Mouse (Mus musculus): ENCODE results near the gene Sdccag8. TPM values are rescaled to one million over a fixed set of nuclear protein-coding genes. Genes with fewer than 3 reads are reported as not detected.

Gene Sdccag8
- polyA plus RNA-seq, 1 experiment from 2014 or later = 29.4 TPM

DNA sequence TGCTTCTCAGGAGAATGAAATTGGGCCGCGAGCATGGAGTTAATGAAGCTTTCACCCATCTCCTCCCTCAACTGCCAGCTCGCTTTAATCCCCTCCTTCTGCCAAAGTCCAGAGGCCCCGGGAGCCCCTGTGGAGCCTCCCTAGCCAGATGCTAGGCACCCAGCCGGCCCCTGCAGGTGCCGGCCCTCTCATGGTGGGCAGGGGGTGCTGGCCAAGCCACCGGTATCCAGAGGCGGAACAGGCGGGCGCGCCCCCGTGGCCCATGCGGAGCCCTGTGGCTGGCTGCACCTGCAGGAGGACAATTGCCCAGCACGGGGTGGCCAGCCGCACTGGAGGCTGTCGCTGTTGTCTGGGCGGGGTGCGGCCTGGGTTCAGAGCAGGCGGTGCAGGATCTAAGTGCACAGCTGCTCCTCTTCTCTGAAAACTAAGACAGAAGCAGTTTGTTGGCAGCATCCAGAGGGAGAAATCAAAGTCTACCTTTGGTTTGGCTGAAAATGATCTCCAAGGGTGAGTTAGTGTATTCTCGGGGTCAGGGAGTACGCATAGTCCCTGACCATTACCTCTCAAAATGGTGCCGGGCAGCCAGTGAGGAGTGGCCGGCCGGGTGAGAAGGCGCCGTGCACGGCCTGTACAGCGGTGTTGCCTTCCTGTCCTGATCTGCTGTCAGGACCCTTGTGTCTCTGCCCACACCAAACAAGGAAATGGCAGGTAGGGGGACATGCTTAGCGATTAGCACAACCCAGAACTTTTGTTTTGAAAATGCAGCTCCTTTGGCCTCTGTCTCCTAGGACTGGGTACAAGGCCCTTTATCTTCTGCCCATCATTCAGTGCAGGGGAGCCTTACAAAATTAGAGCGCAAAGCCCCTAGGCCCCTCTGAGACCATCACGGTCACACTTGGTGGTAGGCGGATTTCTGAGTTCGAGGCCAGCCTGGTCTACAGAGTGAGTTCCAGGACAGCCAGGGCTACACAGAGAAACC is 183.5 kb downstream of the Sdccag8 start:
- no peaks in the 10 kb centered on the region for H3K9me3 ChIP-seq (ENCODE audit: control insufficient read depth, low read length)
- WGBS = 13% methylated on average over 33 of the region's 33 CpGs
- peaks cover 65% of the 10 kb centered on the region for H3K4me1 ChIP-seq (ENCODE audit: control insufficient read depth, insufficient read depth, low read length)
- no peaks in the 10 kb centered on the region for H3K36me3 ChIP-seq (ENCODE audit: control insufficient read depth, insufficient read depth, low read length)
- peak overlapping the region; percentile 27 for H3K4me3 ChIP-seq (ENCODE audit: low read depth, low read length)
- peak; percentile 95 for DNase-seq (ENCODE audit: low spot score, missing footprints)
- no peaks in the 10 kb centered on the region for H3K27me3 ChIP-seq (ENCODE audit: control insufficient read depth, insufficient read depth, low read length)
- H3K9ac ChIP-seq (ENCODE audit: low read length) = peak overlapping the region; percentile 75
- peak overlapping the region; percentile 95 for H3K27ac ChIP-seq (ENCODE audit: low read depth, low read length)
- peak overlapping the region; percentile 46 for H3K4me2 ChIP-seq
- ATAC-seq (ENCODE audit: low FRiP score) = peak; percentile 67

DNA sequence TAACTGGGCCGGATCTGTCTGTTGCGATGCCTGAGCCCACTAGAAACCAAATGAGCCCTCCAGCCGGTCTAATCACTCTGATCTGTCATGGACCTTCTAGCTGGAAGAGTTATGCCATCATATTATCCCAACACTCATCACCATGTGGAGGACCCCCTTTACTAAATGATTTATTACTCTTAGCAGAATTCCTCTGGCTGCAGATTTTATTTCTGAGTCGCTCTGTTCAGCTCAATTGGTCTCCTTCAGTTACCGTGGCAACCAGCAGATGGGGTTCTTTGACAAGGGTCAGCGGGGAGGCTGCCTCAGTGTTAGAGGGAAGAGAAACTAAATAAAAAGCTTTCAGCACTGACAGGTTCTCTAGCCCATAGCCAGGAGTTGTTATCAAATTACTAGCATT is 184.6 kb downstream of the Sdccag8 start:
- Histone ChIP-seq H3K9ac (ENCODE audit: low read length) (peak overlapping the region; percentile 24; the same call in 1 of the 2 replicates), H3K4me2 (peak overlapping the region; percentile 9), H3K4me1 (ENCODE audit: control insufficient read depth, insufficient read depth, low read length) (peaks cover 59% of the 10 kb centered on the region), H3K9me3 (ENCODE audit: control insufficient read depth, low read length) (no peaks in the 10 kb centered on the region), H3K4me3 (ENCODE audit: low read depth, low read length) (no peak overlapping the region), H3K27me3 (ENCODE audit: control insufficient read depth, insufficient read depth, low read length) (no peaks in the 10 kb centered on the region), H3K27ac (ENCODE audit: low read depth, low read length) (peak overlapping the region; percentile 95), H3K36me3 (ENCODE audit: control insufficient read depth, insufficient read depth, low read length) (no peaks in the 10 kb centered on the region)
- WGBS = 17% methylated on average over 6 of the region's 6 CpGs
- peak; percentile 42 for ATAC-seq (ENCODE audit: low FRiP score)
- peak; percentile 93 for DNase-seq (ENCODE audit: low spot score, missing footprints)

DNA sequence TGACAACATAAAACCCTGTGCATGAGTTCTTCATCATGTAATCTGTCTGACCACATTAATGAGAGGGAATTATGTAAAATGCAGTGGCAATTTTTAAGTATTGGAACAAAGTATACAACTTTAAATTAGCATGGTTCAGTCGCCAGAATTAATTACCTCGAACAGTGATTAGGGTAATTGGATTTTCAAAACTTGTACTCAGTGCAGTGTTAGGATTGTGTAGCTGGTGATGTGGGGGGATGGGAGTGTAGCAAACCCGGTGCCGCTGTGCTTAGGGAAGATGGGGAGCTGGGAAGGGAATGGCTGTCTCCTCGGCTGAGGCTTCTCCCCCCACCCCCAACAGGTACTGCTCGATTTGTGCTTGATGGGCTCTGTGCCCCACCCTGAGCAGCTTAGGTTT is 188.5 kb downstream of the Sdccag8 start:
- no peak overlapping the region for H3K9ac ChIP-seq (ENCODE audit: low read length)
- H3K4me3 ChIP-seq (ENCODE audit: low read depth, low read length) = no peak overlapping the region
- H3K27me3 ChIP-seq (ENCODE audit: control insufficient read depth, insufficient read depth, low read length) = no peaks in the 10 kb centered on the region
- H3K36me3 ChIP-seq (ENCODE audit: control insufficient read depth, insufficient read depth, low read length) = no peaks in the 10 kb centered on the region
- 0 out of 2 replicates have a peak, but pooled peaks have one; percentile 0 for ATAC-seq (ENCODE audit: low FRiP score)
- no peak overlapping the region for H3K4me2 ChIP-seq
- H3K4me1 ChIP-seq (ENCODE audit: control insufficient read depth, insufficient read depth, low read length) = peaks cover 23% of the 10 kb centered on the region
- DNase-seq (ENCODE audit: low spot score, missing footprints) = no peak
- no peak overlapping the region for H3K27ac ChIP-seq (ENCODE audit: low read depth, low read length)
- H3K9me3 ChIP-seq (ENCODE audit: control insufficient read depth, low read length) = no peaks in the 10 kb centered on the region
- WGBS = 52% methylated on average over 6 of the region's 6 CpGs

DNA sequence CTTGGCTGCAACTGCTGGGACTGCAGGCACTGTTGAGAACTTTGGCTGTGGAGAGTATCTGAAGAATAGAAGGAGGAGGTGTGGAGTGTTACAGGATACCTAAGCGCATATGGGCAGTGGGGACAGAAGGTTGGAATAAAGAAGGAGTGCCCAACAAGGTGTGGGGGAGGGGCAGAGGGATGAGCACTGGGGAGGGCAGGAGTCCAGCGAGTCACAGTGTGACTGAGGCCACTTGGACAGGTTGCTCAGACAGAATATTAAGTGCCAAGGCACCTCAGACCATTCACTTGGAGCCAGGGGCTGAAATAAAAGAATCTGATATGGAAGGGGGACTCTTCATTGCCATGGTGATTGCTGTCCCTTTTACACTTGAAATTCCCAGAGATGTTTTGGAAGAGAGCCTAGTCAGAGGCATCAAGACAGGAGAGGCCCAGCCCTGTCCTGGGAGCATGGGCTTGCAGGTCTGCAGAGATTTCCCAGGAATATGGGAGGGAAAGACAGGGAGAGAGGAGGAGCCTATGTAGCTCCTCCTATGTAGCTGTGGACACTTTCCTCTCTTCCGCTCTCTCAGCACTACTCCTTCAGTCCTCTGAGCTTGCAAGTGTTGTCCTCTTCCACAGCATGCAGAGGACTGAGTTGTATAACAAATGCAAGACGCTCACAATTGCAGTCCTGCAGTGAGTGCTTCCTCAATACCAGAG is 189.7 kb downstream of the Sdccag8 start:
- Histone ChIP-seq H3K4me1 (ENCODE audit: control insufficient read depth, insufficient read depth, low read length) (peaks cover 19% of the 10 kb centered on the region), H3K27ac (ENCODE audit: low read depth, low read length) (no peak overlapping the region)
- ATAC-seq (ENCODE audit: low FRiP score) = peak; percentile 25; the same call in 1 of the 2 replicates

DNA sequence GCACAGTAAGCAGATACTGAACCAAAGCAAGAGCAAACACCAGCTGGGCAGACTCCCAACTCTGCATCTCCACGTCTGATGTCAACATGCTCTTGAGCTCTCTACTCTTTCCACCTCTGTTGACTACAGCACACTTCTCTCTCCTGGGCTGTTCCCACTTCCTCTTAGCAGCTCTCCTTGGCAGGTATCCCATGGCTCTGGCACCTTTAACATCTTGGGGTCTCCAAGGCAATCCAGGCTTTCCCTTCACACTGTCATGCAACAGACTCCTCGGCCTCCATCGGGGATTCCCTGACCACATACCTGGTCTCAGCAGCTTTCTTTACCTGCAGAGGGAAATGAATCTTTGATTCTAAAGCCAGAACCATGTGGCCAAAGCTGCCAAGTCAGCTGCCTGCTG is 192.9 kb downstream of the Sdccag8 start:
- Histone ChIP-seq H3K4me1 (ENCODE audit: control insufficient read depth, insufficient read depth, low read length) (peaks cover 43% of the 10 kb centered on the region), H3K4me2 (no peak overlapping the region), H3K9ac (ENCODE audit: low read length) (no peak overlapping the region), H3K27me3 (ENCODE audit: control insufficient read depth, insufficient read depth, low read length) (no peaks in the 10 kb centered on the region), H3K27ac (ENCODE audit: low read depth, low read length) (no peak overlapping the region), H3K9me3 (ENCODE audit: control insufficient read depth, low read length) (no peaks in the 10 kb centered on the region), H3K36me3 (ENCODE audit: control insufficient read depth, insufficient read depth, low read length) (no peaks in the 10 kb centered on the region), H3K4me3 (ENCODE audit: low read depth, low read length) (no peak overlapping the region)
- DNase-seq (ENCODE audit: low spot score, missing footprints) (no peak), ATAC-seq (ENCODE audit: low FRiP score) (no peak)
- 89% methylated on average over 3 of the region's 3 CpGs for whole genome bisulfite sequencing

More for the DNA sequence above, 189.7 kb downstream of the Sdccag8 start:
- no peak overlapping the region for H3K4me2 ChIP-seq
- DNase-seq (ENCODE audit: low spot score, missing footprints) = no peak
- no peak overlapping the region for H3K4me3 ChIP-seq (ENCODE audit: low read depth, low read length)
- no peak overlapping the region for H3K9ac ChIP-seq (ENCODE audit: low read length)
- no peaks in the 10 kb centered on the region for H3K36me3 ChIP-seq (ENCODE audit: control insufficient read depth, insufficient read depth, low read length)
- no peaks in the 10 kb centered on the region for H3K9me3 ChIP-seq (ENCODE audit: control insufficient read depth, low read length)
- WGBS = 78% methylated on average over 4 of the region's 4 CpGs
- H3K27me3 ChIP-seq (ENCODE audit: control insufficient read depth, insufficient read depth, low read length) = no peaks in the 10 kb centered on the region

DNA sequence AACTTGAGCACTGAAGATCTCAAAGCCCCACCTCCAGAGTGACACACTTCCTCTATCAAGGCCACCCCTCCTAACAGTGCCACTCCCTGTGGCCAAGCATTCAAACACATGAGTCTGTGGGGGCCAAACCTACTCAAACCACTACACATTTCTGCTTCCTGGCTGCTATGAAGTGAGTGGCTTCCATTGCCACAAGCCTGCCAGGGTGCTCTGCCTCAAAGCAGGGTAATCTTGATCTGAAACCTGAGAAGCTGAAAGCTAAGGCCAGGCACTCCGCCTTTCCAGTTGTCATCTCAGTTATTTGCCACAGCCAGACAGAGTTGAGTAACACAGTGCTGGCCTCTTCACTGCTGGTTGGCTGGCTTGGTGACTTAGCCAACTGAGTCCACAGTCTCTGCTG is 194.3 kb downstream of the Sdccag8 start:
- H3K4me3 ChIP-seq (ENCODE audit: low read depth, low read length) = no peak overlapping the region
- ATAC-seq (ENCODE audit: low FRiP score) = no peak
- no peak for DNase-seq (ENCODE audit: low spot score, missing footprints)

DNA sequence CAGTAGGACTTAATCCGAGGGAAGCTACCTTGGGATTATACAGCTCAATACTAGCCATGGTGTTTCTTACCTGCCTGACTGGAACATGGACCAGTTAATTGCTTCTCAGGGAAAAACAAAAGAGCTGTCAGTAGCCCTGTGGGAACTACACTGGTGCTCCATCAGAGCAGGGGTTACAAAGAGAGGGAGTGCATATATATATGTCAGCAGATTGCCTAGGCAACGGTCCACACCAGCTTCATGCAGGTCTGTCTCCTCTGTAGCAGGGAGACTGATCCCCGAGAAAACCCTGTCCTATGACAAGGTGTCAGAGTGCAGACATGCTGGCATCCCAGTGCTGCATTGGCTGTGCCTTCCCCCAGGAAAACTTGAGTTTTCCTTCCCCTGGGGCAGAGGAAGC is 195.6 kb downstream of the Sdccag8 start:
- Histone ChIP-seq H3K9ac (ENCODE audit: low read length) (peak overlapping the region; percentile 35; the same call in 1 of the 2 replicates), H3K4me3 (ENCODE audit: low read depth, low read length) (no peak overlapping the region), H3K4me1 (ENCODE audit: control insufficient read depth, insufficient read depth, low read length) (peaks cover 45% of the 10 kb centered on the region), H3K4me2 (no peak overlapping the region), H3K36me3 (ENCODE audit: control insufficient read depth, insufficient read depth, low read length) (no peaks in the 10 kb centered on the region), H3K9me3 (ENCODE audit: control insufficient read depth, low read length) (no peaks in the 10 kb centered on the region), H3K27me3 (ENCODE audit: control insufficient read depth, insufficient read depth, low read length) (no peaks in the 10 kb centered on the region), H3K27ac (ENCODE audit: low read depth, low read length) (peak overlapping the region; percentile 83)
- ATAC-seq (ENCODE audit: low FRiP score) (peak; percentile 47), DNase-seq (ENCODE audit: low spot score, missing footprints) (no peak)
- WGBS = 38% methylated on average over 3 of the region's 3 CpGs

More for the DNA sequence above, 194.3 kb downstream of the Sdccag8 start:
- Histone ChIP-seq H3K36me3 (ENCODE audit: control insufficient read depth, insufficient read depth, low read length) (no peaks in the 10 kb centered on the region), H3K27me3 (ENCODE audit: control insufficient read depth, insufficient read depth, low read length) (no peaks in the 10 kb centered on the region), H3K9ac (ENCODE audit: low read length) (no peak overlapping the region), H3K27ac (ENCODE audit: low read depth, low read length) (no peak overlapping the region), H3K4me2 (no peak overlapping the region), H3K4me1 (ENCODE audit: control insufficient read depth, insufficient read depth, low read length) (peaks cover 37% of the 10 kb centered on the region), H3K9me3 (ENCODE audit: control insufficient read depth, low read length) (no peaks in the 10 kb centered on the region)
- WGBS = 63% methylated on average over 1 of the region's 1 CpGs

DNA sequence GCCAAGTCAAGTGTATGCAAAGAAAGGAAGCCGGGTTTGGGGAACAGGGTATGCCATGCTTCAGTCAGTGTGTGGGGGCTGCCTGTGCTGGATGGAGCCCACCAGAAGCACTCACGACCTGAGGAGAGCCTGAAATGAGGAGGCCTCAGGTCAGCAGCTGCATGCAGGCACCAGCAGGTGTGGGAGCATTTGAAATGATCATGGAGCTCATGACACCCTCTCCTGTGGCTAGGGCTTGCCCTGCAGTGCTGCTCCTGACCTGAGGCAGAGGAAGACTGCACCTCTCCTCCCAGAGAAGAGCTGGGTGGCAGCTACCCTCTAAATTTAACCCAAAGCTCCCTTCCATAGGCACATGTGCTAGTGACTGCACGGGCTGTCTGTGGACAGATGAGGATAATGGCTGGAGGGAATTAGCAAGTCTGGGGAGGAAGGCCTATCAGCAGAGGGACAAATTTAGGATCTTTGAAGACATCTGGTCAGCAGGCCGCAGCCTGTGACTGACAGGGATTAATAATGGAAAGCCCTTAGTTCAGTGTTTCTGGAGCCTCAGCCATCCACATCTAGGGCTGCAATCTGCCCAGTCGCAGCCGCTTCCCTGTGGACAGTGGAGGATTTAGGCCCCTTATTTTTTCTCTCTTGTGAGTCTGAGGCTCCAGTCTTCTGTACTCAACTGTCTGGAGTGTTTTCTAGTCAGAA is 196.3 kb downstream of the Sdccag8 start:
- ATAC-seq (ENCODE audit: low FRiP score) (peak; percentile 45; the same call in 1 of the 2 replicates), DNase-seq (ENCODE audit: low spot score, missing footprints) (peak; percentile 89)
- Histone ChIP-seq H3K9me3 (ENCODE audit: control insufficient read depth, low read length) (no peaks in the 10 kb centered on the region), H3K9ac (ENCODE audit: low read length) (peak overlapping the region; percentile 35), H3K27ac (ENCODE audit: low read depth, low read length) (peak overlapping the region; percentile 83), H3K4me3 (ENCODE audit: low read depth, low read length) (no peak overlapping the region), H3K4me2 (no peak overlapping the region), H3K27me3 (ENCODE audit: control insufficient read depth, insufficient read depth, low read length) (no peaks in the 10 kb centered on the region), H3K4me1 (ENCODE audit: control insufficient read depth, insufficient read depth, low read length) (peaks cover 47% of the 10 kb centered on the region), H3K36me3 (ENCODE audit: control insufficient read depth, insufficient read depth, low read length) (no peaks in the 10 kb centered on the region)
- 37% methylated on average over 6 of the region's 6 CpGs for WGBS

All from midbrain, embryonic 11.5 days (tissue).